Mouse (Mus musculus) forebrain, embryonic 14.5 days (tissue): ENCODE results near the gene Cyp2r1. TPM values are rescaled to one million over a fixed set of nuclear protein-coding genes. Genes with fewer than 3 reads are reported as not detected.

Experiments
- ATAC-seq: fragments of 200-750 bp; cut with Nextera tagmentation; 2 replicates; pipeline ENCODE4 v1.8.0; 2017; ENCODE audit warnings: mild to moderate bottlenecking, moderate library complexity
- DNase-seq: peaks from one replicate; pipeline ENCODE4 v3.0.0-alpha.2; 2015; ENCODE audit warnings: low spot score
- H3K27ac ChIP-seq: fragments of 300-500 bp; sonication (generic); 2 replicates; pipeline ENCODE4 v1.5.1; 2014; ENCODE audit warnings: low read depth, mild to moderate bottlenecking, control low read depth, low read length, moderate library complexity
- H3K27me3 ChIP-seq: fragments of 300-500 bp; sonication (generic); replicated peaks from 2 replicates; pipeline ENCODE4 v1.6.1; 2014; ENCODE audit warnings: low read length, control low read depth, mixed read lengths; ENCODE audit not compliant: control insufficient read depth, insufficient read depth
- H3K36me3 ChIP-seq: fragments of 300-500 bp; sonication (generic); 2 replicates; pipeline ENCODE4 v1.6.1; 2014; ENCODE audit warnings: low read length, control low read depth; ENCODE audit not compliant: control insufficient read depth, insufficient read depth
- H3K4me1 ChIP-seq: fragments of 300-500 bp; sonication (generic); 2 replicates; pipeline ENCODE4 v1.6.1; 2014; ENCODE audit warnings: antibody characterized with exemption, low read length, control low read depth; ENCODE audit not compliant: control insufficient read depth, insufficient read depth
- H3K4me2 ChIP-seq: fragments of 300-500 bp; sonication (generic); 2 replicates; pipeline ENCODE4 v1.6.1; 2014; ENCODE audit warnings: mild to moderate bottlenecking, control low read depth, low read length
- H3K4me3 ChIP-seq: fragments of 300-500 bp; sonication (generic); 2 replicates; pipeline ENCODE4 v1.5.1; 2014; ENCODE audit warnings: low read depth, low read length, control low read depth
- H3K9ac ChIP-seq: fragments of 300-500 bp; sonication (generic); 2 replicates; pipeline ENCODE4 v1.6.1; 2014; ENCODE audit warnings: mild to moderate bottlenecking, low read length, control low read depth, moderate library complexity
- H3K9me3 ChIP-seq: fragments of 300-500 bp; sonication (generic); replicated peaks from 2 replicates; pipeline ENCODE4 v1.6.1; 2016; ENCODE audit warnings: low read length, control low read depth, mixed read lengths; ENCODE audit not compliant: control insufficient read depth
- WGBS: fragments of 180-500 bp; shearing (Covaris S2); extraction: QIAGEN DNeasy Blood & Tissue Kit; methylation state at CpG from one replicate; pipeline ENCODE4 v1.1.7; 2014; 5-methylcytosine and 5-hydroxymethylcytosine counted together
- polyA plus RNA-seq: library from polyadenylated mRNA; unstranded; fragments of >200 nt; fragmentation: Nextera tagmentation; extraction: Ambion mirVana; gene quantifications from 2 replicates; pipeline ENCODE4 v1.2.1, GENCODE M21; 2014

Gene Cyp2r1
- polyA plus RNA-seq, 1 experiment from 2014 or later = 0.89 TPM

GRCm38 (mm10) chr7:114526245-114526644 is 36.5 kb downstream of the Cyp2r1 start:
- Histone ChIP-seq H3K27me3 (no peaks in the 10 kb centered on the region), H3K9ac (no peak overlapping the region), H3K4me3 (no peak overlapping the region), H3K4me2 (no peak overlapping the region), H3K9me3 (no peaks in the 10 kb centered on the region), H3K27ac (no peak overlapping the region), H3K4me1 (no peaks in the 10 kb centered on the region), H3K36me3 (no peaks in the 10 kb centered on the region)
- ATAC-seq (no peak), DNase-seq (no peak)
- 95% methylated on average over 1 of the region's 1 CpGs for WGBS

DNA sequence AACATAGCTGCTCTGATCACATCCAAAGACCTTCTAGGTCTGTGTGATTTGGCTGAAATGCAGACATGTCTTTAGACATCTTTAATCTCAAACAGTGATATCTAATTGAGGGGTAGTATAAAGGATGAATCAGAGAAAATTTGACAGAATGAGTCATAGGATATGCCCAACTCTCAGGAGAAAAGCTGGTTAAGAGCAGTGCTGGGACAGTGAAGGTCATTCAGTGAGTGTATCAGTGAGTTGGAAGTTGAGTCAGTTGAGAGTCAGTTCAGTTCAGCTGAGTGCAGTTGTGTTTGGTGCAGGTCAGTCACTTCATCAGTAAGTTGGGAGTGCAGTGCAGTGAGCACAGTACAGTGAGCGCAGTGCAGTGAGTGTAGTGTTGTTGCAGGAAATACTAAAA is 42.6 kb downstream of the Cyp2r1 start:
- Histone ChIP-seq H3K9me3 (no peaks in the 10 kb centered on the region), H3K27me3 (no peaks in the 10 kb centered on the region), H3K27ac (no peak overlapping the region), H3K4me3 (no peak overlapping the region), H3K4me2 (no peak overlapping the region), H3K9ac (no peak overlapping the region), H3K4me1 (no peaks in the 10 kb centered on the region), H3K36me3 (no peaks in the 10 kb centered on the region)
- DNase-seq = no peak
- no peak for ATAC-seq
- 89% methylated on average over 1 of the region's 1 CpGs for WGBS

DNA sequence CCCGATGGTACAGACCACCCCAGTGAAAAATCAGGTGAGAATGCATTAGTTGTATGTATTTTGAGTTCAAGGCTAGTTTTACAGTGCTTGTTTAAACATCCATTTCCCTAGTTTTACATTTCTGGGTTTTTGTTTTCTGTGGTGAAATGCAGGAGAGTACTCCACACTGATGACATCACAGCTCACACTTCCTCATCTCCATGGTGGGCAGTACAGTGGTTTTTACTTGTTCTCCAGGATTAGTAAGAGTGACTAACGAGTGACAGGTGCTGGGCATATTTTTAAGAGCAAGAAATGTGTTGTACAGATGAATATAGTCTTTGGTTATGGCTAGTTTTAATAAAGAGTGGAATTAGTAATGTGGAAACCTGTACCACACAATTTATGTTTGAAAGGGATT is 53.9 kb downstream of the Cyp2r1 start:
- Histone ChIP-seq H3K9me3 (no peaks in the 10 kb centered on the region), H3K9ac (no peak overlapping the region), H3K27me3 (no peaks in the 10 kb centered on the region), H3K4me2 (no peak overlapping the region), H3K4me3 (no peak overlapping the region), H3K4me1 (no peaks in the 10 kb centered on the region), H3K36me3 (peaks cover 3% of the 10 kb centered on the region; the same call in 1 of the 2 replicates), H3K27ac (no peak overlapping the region)
- ATAC-seq (no peak), DNase-seq (no peak)
- WGBS = 88% methylated on average over 2 of the region's 2 CpGs

Other genes starting within 250 kb of the Cyp2r1 start
- gene Pde3b, start 147.7 kb downstream of the Cyp2r1 start, polyA plus RNA-seq = 4.9 and 5.7 TPM in 2 replicates
- gene Calca, start 73.4 kb upstream of the Cyp2r1 start, polyA plus RNA-seq = 1.2 and 2.6 TPM in 2 replicates
- not detected in 2 replicates for gene Calcb, start 155.7 kb upstream of the Cyp2r1 start, polyA plus RNA-seq
- 1.0 and 1.9 TPM in 2 replicates for gene Insc, start 180.7 kb upstream of the Cyp2r1 start, polyA plus RNA-seq